ENCODE assay signal across 9 mouse cellular contexts in genomic region chr5:71309414-71309813, GRCm38 (mm10).
"Had no signal": no experiment of that assay in that cellular context is flagged by ENCODE, and none has a peak within 500 bp of the region (broad histone marks: within the 10 kb centered on the region; RNA-seq: fewer than 3 reads in every experiment).

No protein-coding gene starts in this region.

- DNase-seq: lung, embryonic 14.5 days; lung, postnatal 10 days; lung, postnatal 4 days; midbrain, embryonic 14.5 days; right cerebral cortex, adult 18-20 months; right cerebral cortex, postnatal 25 days; spleen, adult 18-20 months; thymus, adult 2 months; thymus, postnatal 25 days had no signal
